21 mouse cellular contexts compared by ENCODE assay signal in genomic region chr2:160996987-160997763, GRCm38 (mm10).
"Had no signal": no experiment of that assay in that cellular context is flagged by ENCODE, and none has a peak within 500 bp of the region (broad histone marks: within the 10 kb centered on the region; RNA-seq: fewer than 3 reads in every experiment).

No protein-coding gene starts in this region.

- H3K4me1 ChIP-seq: intestine, embryonic 15.5 days; limb, embryonic 10.5 days; limb, embryonic 13.5 days; neural tube, embryonic 13.5 days; stomach, embryonic 15.5 days had no signal

- H3K36me3 ChIP-seq: intestine, embryonic 15.5 days had no signal

- ATAC-seq: intestine, embryonic 15.5 days had no signal

- DNase-seq: kidney, adult 11 months; kidney, adult 9 months; kidney, postnatal 25 days; layer of hippocampus, adult 9-11 months; lung, adult 2 months; lung, postnatal 14 days; lung, postnatal 4 days; midbrain, embryonic 14.5 days; retina, postnatal 1 day; right cerebral cortex, postnatal 25 days; spleen, adult 18-20 months; thymus, adult 18-20 months; thymus, postnatal 4 days had no signal

- H3K4me2 ChIP-seq: intestine, embryonic 15.5 days; limb, embryonic 13.5 days; midbrain, embryonic 11.5 days; neural tube, embryonic 13.5 days; stomach, embryonic 15.5 days had no signal

- H3K27ac ChIP-seq: intestine, embryonic 15.5 days; kidney, postnatal 0 days; layer of hippocampus, adult 2 months; limb, embryonic 10.5 days; limb, embryonic 13.5 days; neural tube, embryonic 13.5 days; stomach, embryonic 15.5 days had no signal

- H3K9me3 ChIP-seq: intestine, embryonic 15.5 days; limb, embryonic 10.5 days; limb, embryonic 13.5 days; neural tube, embryonic 13.5 days; stomach, embryonic 15.5 days had no signal

- H3K27me3 ChIP-seq: intestine, embryonic 15.5 days; limb, embryonic 13.5 days; neural tube, embryonic 13.5 days; stomach, embryonic 15.5 days had no signal

- H3K4me3 ChIP-seq: intestine, embryonic 15.5 days; layer of hippocampus, adult 2 months; limb, embryonic 10.5 days; limb, embryonic 13.5 days; neural tube, embryonic 13.5 days; stomach, embryonic 15.5 days had no signal

- H3K9ac ChIP-seq: intestine, embryonic 15.5 days; limb, embryonic 13.5 days; neural tube, embryonic 13.5 days; stomach, embryonic 15.5 days had no signal
